Mouse (Mus musculus) thymus, adult 18-20 months (tissue): ENCODE data around the gene Cobll1.

ENCODE experiments used
- DNase-seq, 2 experiments: peaks; one replicate each; pipeline ENCODE4 v3.0.0; 2022; ENCODE audit warnings: mixed read lengths in 2 of 2

Cobll1 gene

GRCm38 (mm10) chr2:65195233-65196010, 43.8 kb downstream of the Cobll1 start:
- no peak for DNase-seq

GRCm38 (mm10) chr2:65193091-65193795, 46.0 kb downstream of the Cobll1 start:
- no peak for DNase-seq

- no peak for DNase-seq
Observed at GRCm38 (mm10) chr2:65191398-65191797, 47.8 kb downstream of the Cobll1 start.

- peak; percentile 40 to 67 for DNase-seq
Observed at GRCm38 (mm10) chr2:65189346-65189745, 49.9 kb downstream of the Cobll1 start.

- peak in 1 of 2 experiments; percentile 12 for DNase-seq
Observed at GRCm38 (mm10) chr2:65188585-65188984, 50.6 kb downstream of the Cobll1 start.

GRCm38 (mm10) chr2:65187652-65188051, 51.6 kb downstream of the Cobll1 start:
- no peak for DNase-seq

GRCm38 (mm10) chr2:65187164-65187563, 52.0 kb downstream of the Cobll1 start:
- DNase-seq: no peak

GRCm38 (mm10) chr2:65182747-65183146, 56.5 kb downstream of the Cobll1 start:
- DNase-seq: no peak

GRCm38 (mm10) chr2:65181736-65182135, 57.5 kb downstream of the Cobll1 start:
- DNase-seq: no peak

GRCm38 (mm10) chr2:65181066-65181716, 58.0 kb downstream of the Cobll1 start:
- DNase-seq: no peak

GRCm38 (mm10) chr2:65175645-65176044, 63.6 kb downstream of the Cobll1 start:
- no peak for DNase-seq

GRCm38 (mm10) chr2:65172071-65172470, 67.1 kb downstream of the Cobll1 start:
- DNase-seq: no peak

GRCm38 (mm10) chr2:65171516-65171915, 67.7 kb downstream of the Cobll1 start:
- DNase-seq: no peak

- no peak for DNase-seq
Observed at GRCm38 (mm10) chr2:65170693-65171456, 68.3 kb downstream of the Cobll1 start.

GRCm38 (mm10) chr2:65170256-65170655, 68.9 kb downstream of the Cobll1 start:
- DNase-seq: no peak

GRCm38 (mm10) chr2:65163990-65164389, 75.2 kb downstream of the Cobll1 start:
- no peak for DNase-seq

GRCm38 (mm10) chr2:65162625-65163024, 76.6 kb downstream of the Cobll1 start:
- no peak for DNase-seq

- no peak for DNase-seq
Observed at GRCm38 (mm10) chr2:65161715-65162114, 77.5 kb downstream of the Cobll1 start.

GRCm38 (mm10) chr2:65157981-65158651, 81.1 kb downstream of the Cobll1 start:
- no peak for DNase-seq

GRCm38 (mm10) chr2:65157325-65157724, 81.9 kb downstream of the Cobll1 start:
- DNase-seq: no peak

GRCm38 (mm10) chr2:65148928-65149327, 90.3 kb downstream of the Cobll1 start:
- DNase-seq: no peak

GRCm38 (mm10) chr2:65147431-65147830, 91.8 kb downstream of the Cobll1 start:
- no peak for DNase-seq
